In the genomic region with DNA sequence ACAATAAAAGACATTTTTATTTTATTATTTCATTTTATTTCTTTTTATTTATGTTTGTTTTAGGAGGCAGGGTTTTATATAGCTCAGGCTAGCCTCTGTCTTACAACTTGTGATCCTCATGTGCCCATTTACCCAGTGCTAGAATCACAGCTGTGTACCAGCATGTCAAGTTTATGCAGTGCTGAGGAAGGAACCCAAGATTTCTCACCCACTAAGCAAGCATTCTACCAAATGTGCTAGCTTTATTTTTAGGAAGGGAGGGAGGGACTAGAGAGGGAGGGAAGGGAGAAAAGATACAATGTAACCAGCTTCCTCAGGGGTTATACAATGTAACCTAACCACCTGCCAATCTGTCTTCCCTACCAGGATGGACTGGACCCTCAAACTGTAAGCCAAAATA, we compare ENCODE assay signal across 33 mouse cellular contexts.
"Had no signal": no experiment of that assay in that cellular context is flagged by ENCODE, and none has a peak within 500 bp of the region (broad histone marks: within the 10 kb centered on the region; RNA-seq: fewer than 3 reads in every experiment).

No protein-coding gene starts in this region.

- DNase-seq: heart, postnatal 10 days; heart, postnatal 14 days; heart, postnatal 36 days; kidney, adult 11 months; kidney, adult 18-20 months; kidney, adult 2 months; kidney, adult 8-10 months; kidney, adult 9 months; kidney, postnatal 10 days; kidney, postnatal 14 days; kidney, postnatal 25 days; kidney, postnatal 36 days; kidney, postnatal 4 days; layer of hippocampus, adult 9-11 months; layer of hippocampus, postnatal 36 days had no signal

- H3K4me3 ChIP-seq: heart, embryonic 10.5 days; heart, embryonic 12.5 days; heart, embryonic 13.5 days; heart, embryonic 15.5 days; hindbrain, embryonic 10.5 days; hindbrain, embryonic 12.5 days; hindbrain, embryonic 13.5 days; hindbrain, embryonic 15.5 days; intestine, embryonic 15.5 days; kidney, embryonic 15.5 days; left cerebral cortex, adult 2 months had no signal

- ATAC-seq: hindbrain, embryonic 16.5 days; hindbrain, postnatal 0 days; inflammation-experienced regulatory T-cells, adult 6 months; intestine, embryonic 15.5 days; intestine, embryonic 16.5 days; intestine, postnatal 0 days had no signal

- H3K27ac ChIP-seq: heart, embryonic 10.5 days; heart, embryonic 13.5 days; heart, embryonic 15.5 days; hindbrain, embryonic 10.5 days; hindbrain, embryonic 12.5 days; hindbrain, embryonic 13.5 days; hindbrain, embryonic 14.5 days; hindbrain, embryonic 15.5 days; hindbrain, postnatal 0 days; intestine, embryonic 15.5 days; kidney, embryonic 15.5 days; kidney, postnatal 0 days; left cerebral cortex, adult 2 months had no signal
